Mouse (Mus musculus): ENCODE data around the gene Kcng4.
A peak's percentile ranks its signal among the peaks of the same experiment; 100 is the strongest.

The Kcng4 gene

GRCm38 (mm10) chr8:119641058-119641457 lies 5.6 kb upstream of the Kcng4 start:
- no peak for DNase-seq (ENCODE audit: low read depth)

GRCm38 (mm10) chr8:119639798-119640197 lies 4.3 kb upstream of the Kcng4 start:
- DNase-seq (ENCODE audit: low read depth), result no peak

GRCm38 (mm10) chr8:119638261-119638660 lies 2.8 kb upstream of the Kcng4 start:
- DNase-seq (ENCODE audit: low read depth), result no peak

- no peak for DNase-seq (ENCODE audit: low read depth)
These were observed 1.9 kb upstream of the Kcng4 start for GRCm38 (mm10) chr8:119637381-119637780.

- DNase-seq (ENCODE audit: low read depth), result peak; percentile 32
These were observed 1.3 kb upstream of the Kcng4 start for GRCm38 (mm10) chr8:119636766-119637165.

- no peak for DNase-seq (ENCODE audit: low read depth)
These were observed 478 bp upstream of the Kcng4 start for GRCm38 (mm10) chr8:119635958-119636357.

- no peak for DNase-seq (ENCODE audit: low read depth)
These were observed 704 bp downstream of the Kcng4 start for GRCm38 (mm10) chr8:119634616-119635336.

GRCm38 (mm10) chr8:119632909-119633308 lies 2.6 kb downstream of the Kcng4 start:
- DNase-seq (ENCODE audit: low read depth), result no peak

- no peak for DNase-seq (ENCODE audit: low read depth)
These were observed 3.2 kb downstream of the Kcng4 start for GRCm38 (mm10) chr8:119632246-119632645.

GRCm38 (mm10) chr8:119630841-119631240 lies 4.6 kb downstream of the Kcng4 start:
- no peak for DNase-seq (ENCODE audit: low read depth)

- no peak for DNase-seq (ENCODE audit: low read depth)
These were observed 7.7 kb downstream of the Kcng4 start for GRCm38 (mm10) chr8:119627613-119628359.

- DNase-seq (ENCODE audit: low read depth), result no peak
These were observed 8.3 kb downstream of the Kcng4 start for GRCm38 (mm10) chr8:119627199-119627598.

GRCm38 (mm10) chr8:119625788-119626187 lies 9.7 kb downstream of the Kcng4 start:
- no peak for DNase-seq (ENCODE audit: low read depth)

GRCm38 (mm10) chr8:119624916-119625315 lies 10.6 kb downstream of the Kcng4 start:
- DNase-seq (ENCODE audit: low read depth), result no peak

- DNase-seq (ENCODE audit: low read depth), result no peak
These were observed 11.7 kb downstream of the Kcng4 start for GRCm38 (mm10) chr8:119623744-119624143.

- DNase-seq (ENCODE audit: low read depth), result no peak
These were observed 12.4 kb downstream of the Kcng4 start for GRCm38 (mm10) chr8:119623061-119623460.

GRCm38 (mm10) chr8:119622555-119622954 lies 12.9 kb downstream of the Kcng4 start:
- no peak for DNase-seq (ENCODE audit: low read depth)

- no peak for DNase-seq (ENCODE audit: low read depth)
These were observed 14.5 kb downstream of the Kcng4 start for GRCm38 (mm10) chr8:119620848-119621465.

- no peak for DNase-seq (ENCODE audit: low read depth)
These were observed 15.2 kb downstream of the Kcng4 start for GRCm38 (mm10) chr8:119620116-119620840.

GRCm38 (mm10) chr8:119618887-119619286 lies 16.6 kb downstream of the Kcng4 start:
- no peak for DNase-seq (ENCODE audit: low read depth)

- peak; percentile 38 for DNase-seq (ENCODE audit: low read depth)
These were observed 17.9 kb downstream of the Kcng4 start for GRCm38 (mm10) chr8:119617586-119617985.

- no peak for DNase-seq (ENCODE audit: low read depth)
These were observed 18.7 kb downstream of the Kcng4 start for GRCm38 (mm10) chr8:119616811-119617210.

All from NIH3T3 (cell line).